Mouse (Mus musculus) spleen, adult 12 weeks (tissue): ENCODE results near the gene Ccdc51.
"Not testable (repeated sequence)": the region's sequence is repeated elsewhere in the genome, so short reads cannot be mapped to it uniquely, and the experiment has no call there.

Experiments
- DNase-seq: peaks from one replicate; pipeline ENCODE4 v3.0.0; 2022; ENCODE audit warnings: low spot score

Ccdc51 gene

GRCm38 (mm10) chr9:109125043-109125442 is 42.8 kb downstream of the Ccdc51 start:
- DNase-seq: no peak

- no peak for DNase-seq
Observed at GRCm38 (mm10) chr9:109125481-109125880, 43.2 kb downstream of the Ccdc51 start.

GRCm38 (mm10) chr9:109127076-109127475 is 44.8 kb downstream of the Ccdc51 start:
- no peak for DNase-seq

- DNase-seq: no peak
Observed at GRCm38 (mm10) chr9:109128211-109128610, 45.9 kb downstream of the Ccdc51 start.

- no peak for DNase-seq
Observed at GRCm38 (mm10) chr9:109130076-109130475, 47.8 kb downstream of the Ccdc51 start.

- not testable (repeated sequence) for DNase-seq
Observed at GRCm38 (mm10) chr9:109140414-109140813, 58.1 kb downstream of the Ccdc51 start.
